Comparison of ENCODE assay signal across 8 mouse cellular contexts in genomic region chr2:70823926-70824800, GRCm38 (mm10). TPM values are rescaled to one million over a fixed set of nuclear protein-coding genes. Genes with fewer than 3 reads are reported as not detected.
DNase-seq lines count a peak whose midpoint lies in the region; ATAC-seq lines count a peak whose summit lies in the region.

No protein-coding gene starts in this region.

- 1% methylated on average over 27 of the region's 27 CpGs for WGBS in heart, embryonic 14.5 days
- under 1% methylated on average over 27 of the region's 27 CpGs for WGBS in limb, embryonic 11.5 days
- WGBS in midbrain, embryonic 16.5 days, result under 1% methylated on average over 27 of the region's 27 CpGs

- no peaks in the 10 kb centered on the region for H3K4me1 ChIP-seq in brown adipose tissue, adult 24 weeks (ENCODE audit: control insufficient read depth, insufficient read depth, insufficient read length, low read length)
- peaks cover 2 to 28% of the 10 kb centered on the region in 2 experiments; a peak in 3 of 4 replicates for H3K4me1 ChIP-seq in heart, embryonic 14.5 days (ENCODE audit: control insufficient read depth in 2 of 2, insufficient read depth in 2 of 2, low read length in 2 of 2)
- H3K4me1 ChIP-seq in limb, embryonic 11.5 days (ENCODE audit: control insufficient read depth, insufficient read depth, low read length), result no peaks in the 10 kb centered on the region
- peaks cover 17% of the 10 kb centered on the region for H3K4me1 ChIP-seq in midbrain, embryonic 16.5 days (ENCODE audit: control insufficient read depth, insufficient read depth, low read length)

- no peaks in the 10 kb centered on the region for H3K36me3 ChIP-seq in heart, embryonic 14.5 days (ENCODE audit: control insufficient read depth, insufficient read depth, low read length)
- H3K36me3 ChIP-seq in limb, embryonic 11.5 days (ENCODE audit: control insufficient read depth, insufficient read depth, low read length), result no peaks in the 10 kb centered on the region
- H3K36me3 ChIP-seq in midbrain, embryonic 16.5 days (ENCODE audit: control insufficient read depth, insufficient read depth, low read length), result no peaks in the 10 kb centered on the region

- H3K4me3 ChIP-seq in brown adipose tissue, adult 24 weeks (ENCODE audit: insufficient read depth, low read depth, low read length), result peak overlapping the region; percentile 98
- peak overlapping the region; percentile 69 to 93 for H3K4me3 ChIP-seq in heart, embryonic 14.5 days (ENCODE audit: control insufficient read depth in 1 of 2, insufficient read depth in 1 of 2, low read depth in 1 of 2, low read length in 2 of 2)
- peak overlapping the region; percentile 89 for H3K4me3 ChIP-seq in limb, embryonic 11.5 days (ENCODE audit: low read depth, low read length)
- peak overlapping the region; percentile 93 for H3K4me3 ChIP-seq in midbrain, embryonic 16.5 days (ENCODE audit: low read depth, low read length)

- H3K9ac ChIP-seq in heart, embryonic 14.5 days (ENCODE audit: low read length), result peak overlapping the region; percentile 98
- peak overlapping the region; percentile 100 for H3K9ac ChIP-seq in limb, embryonic 11.5 days (ENCODE audit: low read length)
- H3K9ac ChIP-seq in midbrain, embryonic 16.5 days (ENCODE audit: low read depth, low read length), result peak overlapping the region; percentile 93

- no peaks in the 10 kb centered on the region for H3K9me3 ChIP-seq in heart, embryonic 14.5 days (ENCODE audit: control insufficient read depth, low read length)
- no peaks in the 10 kb centered on the region for H3K9me3 ChIP-seq in limb, embryonic 11.5 days (ENCODE audit: control insufficient read depth, low read length)
- H3K9me3 ChIP-seq in midbrain, embryonic 16.5 days (replicated peaks; ENCODE audit: control insufficient read depth, low read length, poor library complexity, severe bottlenecking), result no peaks in the 10 kb centered on the region

- peak overlapping the region; percentile 77 for H3K4me2 ChIP-seq in heart, embryonic 14.5 days (ENCODE audit: low read length)
- H3K4me2 ChIP-seq in limb, embryonic 11.5 days (ENCODE audit: low read depth, severe bottlenecking), result peak overlapping the region; percentile 59
- H3K4me2 ChIP-seq in midbrain, embryonic 16.5 days (ENCODE audit: low read length), result peak overlapping the region; percentile 70

- DNase-seq in cerebellum, adult 9-10 months, result peak; percentile 27
- no peak for DNase-seq in cerebellum, adult 8-10 months
- peak; percentile 87 for DNase-seq in 416B (ENCODE audit: low read depth)
- no peak for DNase-seq in limb, embryonic 11.5 days (ENCODE audit: low spot score)

- no peaks in the 10 kb centered on the region for H3K27me3 ChIP-seq in heart, embryonic 14.5 days (ENCODE audit: control insufficient read depth, insufficient read depth, low read length)
- no peaks in the 10 kb centered on the region for H3K27me3 ChIP-seq in limb, embryonic 11.5 days (ENCODE audit: control insufficient read depth, insufficient read depth, low read length)
- H3K27me3 ChIP-seq in midbrain, embryonic 16.5 days (ENCODE audit: control insufficient read depth, insufficient read depth, low read depth, low read length), result no peaks in the 10 kb centered on the region

- no peak overlapping the region for H3K27ac ChIP-seq in brown adipose tissue, adult 24 weeks (replicated peaks; ENCODE audit: low read depth, low read length)
- peak overlapping the region; percentile 97 to 100 for H3K27ac ChIP-seq in heart, embryonic 14.5 days (replicated peaks in 1 of 2; ENCODE audit: control insufficient read depth in 1 of 2, insufficient read depth in 1 of 2, low read depth in 2 of 2, low read length in 2 of 2)
- H3K27ac ChIP-seq in limb, embryonic 11.5 days (replicated peaks; ENCODE audit: low read depth, low read length), result peak overlapping the region; percentile 100
- H3K27ac ChIP-seq in midbrain, embryonic 16.5 days (ENCODE audit: low read length), result peak overlapping the region; percentile 99

- no peak for ATAC-seq in heart, embryonic 14.5 days (ENCODE audit: insufficient number of reproducible peaks, insufficient read depth, low FRiP score, low read depth)
- ATAC-seq in limb, embryonic 11.5 days (ENCODE audit: insufficient number of reproducible peaks, low FRiP score, low TSS enrichment, low read depth), result no peak
- ATAC-seq in midbrain, embryonic 16.5 days, result no peak
- no peak for ATAC-seq in granulocyte monocyte progenitor cell, adult 5-6 weeks (replicated peaks; ENCODE audit: poor library complexity, severe bottlenecking)

RNA-seq across cellular contexts. Expression of gene Tlk1, which starts 1.4 kb away (rescaled TPM):
- 16.4 and 26.4 TPM in 2 replicates for polyA plus RNA-seq in brown adipose tissue, adult 24 weeks (2012; ENCODE audit: insufficient read depth, insufficient read length, missing spikeins)
- 37.2 and 41.0 TPM in 2 replicates for polyA plus RNA-seq in heart, embryonic 14.5 days (2014; fragmentation: Nextera tagmentation; extraction: Ambion mirVana)
- polyA plus RNA-seq in limb, embryonic 11.5 days (2014; fragmentation: Nextera tagmentation; extraction: Ambion mirVana), result 40.4 and 41.7 TPM in 2 replicates
- 17.2 and 20.6 TPM in 2 replicates for polyA plus RNA-seq in midbrain, embryonic 16.5 days (2015; fragmentation: Nextera tagmentation; extraction: Ambion mirVana)
- total RNA-seq in granulocyte monocyte progenitor cell, adult 5-6 weeks (2014; fragmentation: Nextera tagmentation), result 43.7 and 49.3 TPM in 2 replicates
- total RNA-seq in granulocyte monocyte progenitor cell, adult 5-6 weeks (2017), result 44.2 and 47.4 TPM in 2 replicates

Comparison
In these comparisons a context has a peak if more than half of its experiments do, and no peak if none do; other contexts are left out.
1. DNase-seq: peak in cerebellum, adult 9-10 months (single experiment) and 416B (single experiment); none in cerebellum, adult 8-10 months (single experiment) and limb, embryonic 11.5 days (single experiment).
2. Peak in every context shown above with its lines, with median percentiles within 50 percentile points of each other: H3K4me3 ChIP-seq, H3K4me2 ChIP-seq and H3K9ac ChIP-seq.